Mouse (Mus musculus): ENCODE measurements around the gene Olfr638.
"Not testable (repeated sequence)": the region's sequence is repeated elsewhere in the genome, so short reads cannot be mapped to it uniquely, and the experiment has no call there.

The Olfr638 gene

DNA sequence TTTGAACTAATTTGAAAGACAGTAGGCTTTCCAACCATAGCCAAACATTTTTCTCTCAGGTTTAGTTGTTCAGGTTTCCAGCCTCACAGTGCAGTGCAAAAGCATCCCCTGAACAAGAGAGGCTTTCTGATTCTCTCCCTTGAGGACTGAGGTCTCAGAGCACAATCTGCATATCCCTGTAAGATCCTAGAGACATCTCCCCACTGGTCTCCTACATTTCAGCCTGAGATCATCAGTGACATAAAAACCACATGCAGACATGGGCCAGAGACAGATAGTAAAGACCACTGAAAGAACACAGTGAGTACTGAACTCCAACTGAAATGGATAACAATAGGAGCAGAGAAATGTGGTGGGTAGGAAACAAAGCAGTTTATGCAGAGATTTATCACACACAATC is at the start of gene Olfr638:
TSS of gene Olfr638 (plus strand) at position 301 of the 400 bp plus-strand sequence.
- no peak for DNase-seq

- not testable (repeated sequence) for DNase-seq
Observed at GRCm38 (mm10) chr7:103966873-103967272, 31.7 kb upstream of the Olfr638 start.

DNA sequence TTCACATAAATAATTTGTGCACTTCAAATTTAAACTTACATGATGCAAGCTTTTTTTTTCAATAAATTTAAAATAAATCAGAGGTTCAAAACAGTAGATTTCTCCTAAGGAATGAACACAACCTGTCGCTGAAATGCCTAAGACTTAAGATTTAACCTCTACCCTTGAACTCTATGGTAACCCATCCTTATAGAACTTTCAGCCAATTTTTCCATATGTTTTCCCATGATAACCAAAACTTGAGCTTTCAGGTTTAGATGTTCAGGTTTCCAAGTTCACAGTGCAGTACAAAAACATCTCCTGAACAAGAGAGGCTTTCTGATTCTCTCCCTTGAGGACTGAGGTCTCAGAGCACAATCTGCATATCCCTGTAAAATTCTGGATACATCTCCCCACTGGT is 27.7 kb upstream of the Olfr638 start, which contains the start of gene Olfr635:
TSS of gene Olfr635 (plus strand) at position 301 of the 400 bp plus-strand sequence.
- no peak for DNase-seq

DNA sequence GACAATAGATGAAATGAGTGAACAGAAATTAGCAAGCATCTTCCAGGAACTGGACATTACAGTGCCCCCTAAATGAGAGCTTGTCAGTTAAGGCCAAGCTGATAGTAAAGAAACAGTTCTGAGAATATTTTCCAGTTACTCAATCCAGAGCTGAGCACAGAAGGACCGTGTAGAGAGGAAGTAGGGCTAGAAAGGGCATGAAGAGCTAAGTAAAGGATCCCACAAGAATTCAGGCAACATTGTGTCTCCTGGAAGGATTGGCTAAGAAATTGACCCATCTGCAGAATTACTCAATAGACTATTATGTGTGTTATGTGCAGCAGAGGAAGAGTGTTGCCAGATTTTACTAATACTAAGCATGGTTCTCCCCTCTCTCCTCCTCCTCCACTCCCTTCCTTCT is 26.8 kb upstream of the Olfr638 start:
- DNase-seq: no peak

- no peak for DNase-seq
Observed at GRCm38 (mm10) chr7:103999124-103999523, 578 bp downstream of the Olfr638 start.

DNA sequence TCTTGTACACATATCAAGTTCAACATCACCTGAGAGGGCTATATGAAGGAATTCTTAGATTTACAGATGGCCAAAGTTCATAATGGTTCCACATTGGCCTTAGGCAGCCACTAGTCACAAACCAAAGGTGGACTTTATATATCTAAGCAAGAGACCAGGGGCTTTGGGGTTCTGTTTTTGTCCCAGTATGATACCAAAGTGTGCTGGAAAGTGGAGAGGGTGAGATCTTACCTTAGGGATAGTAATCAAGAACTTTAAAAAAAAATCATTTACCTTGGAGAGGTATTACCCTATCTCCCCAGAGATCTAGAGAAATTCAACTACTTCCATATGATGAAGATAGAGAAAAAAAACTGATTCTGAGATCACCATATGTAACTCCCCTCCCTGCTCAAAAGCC is 18.7 kb downstream of the Olfr638 start, which contains the start of gene Olfr639:
TSS of gene Olfr639 (minus strand) at position 101 of the 400 bp plus-strand sequence.
- no peak for DNase-seq

GRCm38 (mm10) chr7:104018953-104019352 is 20.4 kb downstream of the Olfr638 start:
- DNase-seq: no peak

DNA sequence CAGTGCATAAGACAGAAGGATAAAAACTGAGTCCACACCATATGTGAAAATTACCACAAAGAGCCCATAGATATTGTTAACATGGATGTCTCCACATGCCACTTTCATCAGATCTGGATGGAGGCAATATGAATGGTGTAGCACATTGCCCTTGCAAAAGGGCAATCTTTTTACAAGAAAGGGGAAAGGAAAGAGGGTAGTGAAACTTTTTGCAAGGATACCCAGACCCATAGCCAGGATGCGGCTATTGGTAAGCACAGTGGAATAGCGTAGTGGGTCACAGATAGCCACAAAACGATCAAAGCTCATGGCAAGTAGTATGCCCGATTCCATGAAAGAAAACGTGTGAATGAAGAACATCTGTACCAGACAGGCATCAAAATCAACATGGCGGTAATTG is 23.1 kb downstream of the Olfr638 start:
- no peak for DNase-seq

GRCm38 (mm10) chr7:104025473-104025872 is 26.9 kb downstream of the Olfr638 start, which contains the start of gene Olfr640:
TSS of gene Olfr640 (minus strand) at chr7:104025573.
- no peak for DNase-seq

- DNase-seq: no peak
Observed at GRCm38 (mm10) chr7:104026978-104027377, 28.4 kb downstream of the Olfr638 start.

DNA sequence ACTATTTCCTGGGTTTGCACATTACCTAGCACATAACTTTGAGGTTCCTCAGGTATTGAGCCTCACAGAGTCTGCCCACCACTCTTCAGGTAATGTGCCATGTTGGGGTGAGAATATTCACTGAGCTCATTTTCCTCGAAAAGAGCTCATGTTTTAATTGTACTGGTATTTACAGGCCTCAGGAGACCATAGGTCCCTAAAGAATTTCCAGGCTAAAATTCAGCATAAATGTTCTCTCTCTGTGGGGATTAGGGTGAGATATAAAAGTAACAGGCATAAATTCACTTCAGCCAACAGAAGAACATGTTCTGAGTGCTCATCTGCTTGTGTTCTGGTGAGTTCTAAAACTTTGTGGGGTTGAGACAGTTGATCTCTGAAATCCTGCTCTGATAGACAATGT is 36.6 kb downstream of the Olfr638 start, which contains the start of gene Olfr641:
TSS of gene Olfr641 (plus strand) at position 301 of the 400 bp plus-strand sequence.
- DNase-seq: no peak

- DNase-seq: no peak
Observed at GRCm38 (mm10) chr7:104050745-104051144, 52.2 kb downstream of the Olfr638 start.

GRCm38 (mm10) chr7:104052566-104052965 is 54.0 kb downstream of the Olfr638 start, which contains the start of gene Olfr642:
TSS of gene Olfr642 (minus strand) at chr7:104052666.
- DNase-seq: no peak

Data from lung, adult 18-20 months (tissue).